Mouse (Mus musculus): ENCODE results near the gene Rpl36-ps4. TPM values are rescaled to one million over a fixed set of nuclear protein-coding genes. Genes with fewer than 3 reads are reported as not detected.

Rpl36-ps4 gene
- not detected in 2 replicates for polyA plus RNA-seq (2012; rRNA removed)

GRCm38 (mm10) chr17:87920677-87921076, at the start of gene Rpl36-ps4:
Rpl36-ps4 (plus strand) TSS chr17:87920977.

Other genes starting within 250 kb of the Rpl36-ps4 start
- 15.6 and 16.1 TPM in 2 replicates for gene Msh2, start 248.6 kb upstream of the Rpl36-ps4 start, polyA plus RNA-seq (2012; rRNA removed)
- 0.40 and 0.56 TPM in 2 replicates for gene Kcnk12, start 123.0 kb upstream of the Rpl36-ps4 start, polyA plus RNA-seq (2012; rRNA removed)
- 12.0 and 13.9 TPM in 2 replicates for gene Msh6, start 54.1 kb downstream of the Rpl36-ps4 start, polyA plus RNA-seq (2012; rRNA removed)
- gene Fbxo11, start 144.3 kb downstream of the Rpl36-ps4 start, polyA plus RNA-seq (2012; rRNA removed), result 7.5 and 8.6 TPM in 2 replicates